Mouse (Mus musculus): ENCODE results near the gene Creb3l1.

GRCm38 (mm10) chr2:91980245-91980644 lies 44.1 kb downstream of the Creb3l1 start:
- TF ChIP-seq CTCF (IDR thresholded peaks at IDR 0.05; ENCODE audit: low read depth, low read length) = no peak
- no peak for TF ChIP-seq POLR2A (IDR thresholded peaks at IDR 0.05; ENCODE audit: borderline replicate concordance, low read depth, low read length)

Data from bone marrow macrophage, adult 2 months (primary cell).